Mouse (Mus musculus) intestine, embryonic 16.5 days (tissue): Measurements from ENCODE around the gene Pus1. TPM values are rescaled to one million over a fixed set of nuclear protein-coding genes. Genes with fewer than 3 reads are reported as not detected.

ENCODE experiments used
- ATAC-seq: fragments of 200-750 bp; cut with Nextera tagmentation; 2 replicates; pipeline ENCODE4 v1.8.0; 2017; ENCODE audit warnings: moderate TSS enrichment, moderate library complexity
- H3K27ac ChIP-seq: fragments of 300-500 bp; sonication (generic); 2 replicates; pipeline ENCODE4 v1.5.1; 2014; ENCODE audit warnings: mild to moderate bottlenecking, low read length
- H3K27me3 ChIP-seq: fragments of 300-500 bp; sonication (generic); replicated peaks from 2 replicates; pipeline ENCODE4 v1.6.1; 2014; ENCODE audit warnings: low read length, control low read depth, mixed read lengths; ENCODE audit not compliant: control insufficient read depth, insufficient read depth
- H3K36me3 ChIP-seq: fragments of 300-500 bp; sonication (generic); 2 replicates; pipeline ENCODE4 v1.6.1; 2014; ENCODE audit warnings: low read length, control low read depth; ENCODE audit not compliant: control insufficient read depth, insufficient read depth
- H3K4me1 ChIP-seq: fragments of 300-500 bp; sonication (generic); 2 replicates; pipeline ENCODE4 v1.6.1; 2014; ENCODE audit warnings: low read length, control low read depth, mixed read lengths; ENCODE audit not compliant: control insufficient read depth, insufficient read depth
- H3K4me2 ChIP-seq: fragments of 300-500 bp; sonication (generic); 2 replicates; pipeline ENCODE4 v1.6.1; 2014; ENCODE audit warnings: low read depth, low read length, control low read depth
- H3K4me3 ChIP-seq: fragments of 300-500 bp; sonication (generic); 2 replicates; pipeline ENCODE4 v1.5.1; 2014; ENCODE audit warnings: mild to moderate bottlenecking, low read length
- H3K9ac ChIP-seq: fragments of 300-500 bp; sonication (generic); 2 replicates; pipeline ENCODE4 v1.6.1; 2014; ENCODE audit warnings: low read depth, low read length
- H3K9me3 ChIP-seq: fragments of 300-500 bp; sonication (generic); 2 replicates; pipeline ENCODE4 v1.6.1; 2016; ENCODE audit warnings: low read length, control low read depth; ENCODE audit not compliant: control insufficient read depth
- WGBS: fragments of 180-500 bp; shearing (Covaris S2); extraction: QIAGEN DNeasy Blood & Tissue Kit; methylation state at CpG from one replicate; pipeline ENCODE4 v1.1.7; 2014; 5-methylcytosine and 5-hydroxymethylcytosine counted together
- polyA plus RNA-seq: library from polyadenylated mRNA; unstranded; fragments of >200 nt; fragmentation: Nextera tagmentation; extraction: Ambion mirVana; gene quantifications from 2 replicates; pipeline ENCODE4 v1.2.1, GENCODE M21; 2015

Gene Pus1
- polyA plus RNA-seq, 1 experiment from 2014 or later, result 66.8 TPM

GRCm38 (mm10) chr5:110786081-110786835 is 5.8 kb upstream of the Pus1 start:
- H3K36me3 ChIP-seq, result peaks cover 26% of the 10 kb centered on the region
- H3K27me3 ChIP-seq, result no peaks in the 10 kb centered on the region
- H3K4me1 ChIP-seq, result no peaks in the 10 kb centered on the region
- no peak overlapping the region for H3K4me2 ChIP-seq
- no peaks in the 10 kb centered on the region for H3K9me3 ChIP-seq
- 73% methylated on average over 11 of the region's 11 CpGs for WGBS
- no peak overlapping the region for H3K9ac ChIP-seq
- peak; percentile 47 for ATAC-seq
- H3K4me3 ChIP-seq, result no peak overlapping the region
- no peak overlapping the region for H3K27ac ChIP-seq

DNA sequence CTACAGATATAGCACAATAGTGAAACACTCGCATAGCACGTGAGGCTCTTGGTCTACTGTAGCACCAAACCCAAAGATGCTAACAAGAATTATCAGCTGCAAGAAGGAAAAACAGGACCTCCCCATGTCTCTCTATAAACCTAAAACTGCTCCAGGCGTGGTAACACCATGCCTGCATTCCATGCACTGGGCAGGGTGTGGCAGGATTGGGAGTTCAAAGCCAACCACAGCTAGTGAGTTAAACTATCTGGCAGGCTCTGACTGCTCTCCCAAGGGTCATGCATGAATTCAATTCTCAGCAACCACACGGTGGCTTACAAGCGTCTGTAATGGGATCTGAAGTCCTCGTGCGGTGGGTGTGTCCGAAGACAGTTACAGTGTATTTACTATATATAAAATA is 2.7 kb upstream of the Pus1 start:
- H3K4me1 ChIP-seq, result 0 out of 2 replicates have a peak, but pooled peaks cover 9% of the 10 kb centered on the region
- no peaks in the 10 kb centered on the region for H3K9me3 ChIP-seq
- H3K27me3 ChIP-seq, result no peaks in the 10 kb centered on the region
- peaks cover 11% of the 10 kb centered on the region for H3K36me3 ChIP-seq
- no peak overlapping the region for H3K9ac ChIP-seq
- no peak overlapping the region for H3K4me2 ChIP-seq
- H3K27ac ChIP-seq, result no peak overlapping the region
- no peak for ATAC-seq
- no peak overlapping the region for H3K4me3 ChIP-seq
- WGBS, result 66% methylated on average over 8 of the region's 8 CpGs

DNA sequence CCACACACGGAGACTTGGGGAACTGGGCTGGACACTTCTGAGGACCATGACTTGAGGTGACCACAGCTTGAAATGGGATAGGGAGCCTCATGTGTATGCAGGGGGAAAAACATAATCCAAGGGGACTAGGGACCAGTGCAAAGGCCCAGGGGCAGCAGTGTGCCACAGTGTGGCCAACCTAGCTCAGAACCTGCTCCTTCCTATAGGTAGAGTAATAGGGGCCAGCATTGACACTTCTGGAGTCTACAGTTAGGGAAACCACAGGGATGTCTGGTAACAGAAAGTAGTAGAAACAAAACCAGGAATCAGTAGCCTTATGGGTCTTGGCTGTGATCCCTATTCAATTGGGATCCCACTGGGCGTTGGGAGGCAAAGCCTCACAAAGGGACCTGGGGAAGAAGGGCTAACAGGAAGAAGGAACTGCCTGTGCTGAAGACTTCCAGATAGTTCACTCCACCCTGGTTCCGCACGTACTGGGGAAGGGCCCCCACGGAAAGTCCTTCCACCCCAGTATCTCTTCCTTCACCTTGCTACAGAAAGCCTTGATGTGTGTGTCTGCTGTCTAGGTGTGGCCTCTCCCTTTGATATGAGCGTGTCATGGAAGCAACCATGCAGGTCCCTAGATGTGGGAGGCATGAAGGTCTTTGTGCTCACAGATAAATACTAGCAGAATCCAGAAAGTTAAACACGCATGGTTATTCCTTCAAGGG is 1.2 kb upstream of the Pus1 start:
- ATAC-seq, result no peak; the same call in 1 of the 2 replicates
- Histone ChIP-seq H3K27ac (no peak overlapping the region), H3K9me3 (no peaks in the 10 kb centered on the region), H3K9ac (no peak overlapping the region), H3K4me2 (no peak overlapping the region), H3K4me3 (no peak overlapping the region), H3K27me3 (no peaks in the 10 kb centered on the region), H3K36me3 (0 out of 2 replicates have a peak, but pooled peaks cover 6% of the 10 kb centered on the region), H3K4me1 (0 out of 2 replicates have a peak, but pooled peaks cover 9% of the 10 kb centered on the region)
- 85% methylated on average over 7 of the region's 7 CpGs for WGBS

DNA sequence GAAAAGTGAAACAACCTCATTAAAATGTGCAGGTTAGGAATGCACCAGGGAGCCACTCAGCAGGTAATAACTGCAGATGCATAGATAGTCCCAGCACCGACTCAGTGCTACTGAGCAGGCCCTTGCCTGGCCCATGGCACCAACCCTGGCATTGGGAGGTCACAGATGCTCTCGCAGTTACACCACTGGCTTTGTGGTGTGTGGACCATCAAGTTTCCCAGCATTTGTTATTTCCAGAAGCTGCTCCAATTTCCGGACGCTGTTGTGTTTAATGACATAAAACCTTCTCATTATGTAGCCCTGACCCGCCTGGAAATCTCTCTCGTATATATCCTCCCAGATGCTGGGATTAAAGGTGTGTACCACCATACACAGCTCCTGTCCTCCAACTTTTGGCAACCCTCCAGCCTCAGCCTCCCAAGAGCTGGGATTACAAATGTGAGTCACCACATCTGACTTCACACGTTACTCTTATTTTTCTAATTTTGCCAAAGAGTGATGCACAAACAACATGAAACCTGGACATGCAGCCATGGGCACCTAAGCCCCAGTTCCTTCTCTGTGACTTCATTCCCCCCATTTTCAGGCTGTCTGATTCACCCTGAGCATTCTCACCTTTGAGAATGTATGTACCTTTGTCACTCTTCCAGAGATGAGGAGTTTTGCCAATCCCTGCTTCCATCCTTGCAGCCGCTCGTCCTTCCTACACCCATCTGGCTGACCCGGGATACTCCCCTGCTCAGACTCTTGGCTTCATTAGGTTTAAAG is 486 bp upstream of the Pus1 start:
- Histone ChIP-seq H3K36me3 (peaks cover 9% of the 10 kb centered on the region; the same call in 1 of the 2 replicates), H3K9me3 (no peaks in the 10 kb centered on the region), H3K4me3 (peak overlapping the region; percentile 82), H3K9ac (peak overlapping the region; percentile 88), H3K4me1 (0 out of 2 replicates have a peak, but pooled peaks cover 9% of the 10 kb centered on the region), H3K27ac (peak overlapping the region; percentile 17), H3K4me2 (peak overlapping the region; percentile 87), H3K27me3 (no peaks in the 10 kb centered on the region)
- ATAC-seq, result no peak; the same call in 1 of the 2 replicates
- WGBS, result 55% methylated on average over 10 of the region's 10 CpGs

DNA sequence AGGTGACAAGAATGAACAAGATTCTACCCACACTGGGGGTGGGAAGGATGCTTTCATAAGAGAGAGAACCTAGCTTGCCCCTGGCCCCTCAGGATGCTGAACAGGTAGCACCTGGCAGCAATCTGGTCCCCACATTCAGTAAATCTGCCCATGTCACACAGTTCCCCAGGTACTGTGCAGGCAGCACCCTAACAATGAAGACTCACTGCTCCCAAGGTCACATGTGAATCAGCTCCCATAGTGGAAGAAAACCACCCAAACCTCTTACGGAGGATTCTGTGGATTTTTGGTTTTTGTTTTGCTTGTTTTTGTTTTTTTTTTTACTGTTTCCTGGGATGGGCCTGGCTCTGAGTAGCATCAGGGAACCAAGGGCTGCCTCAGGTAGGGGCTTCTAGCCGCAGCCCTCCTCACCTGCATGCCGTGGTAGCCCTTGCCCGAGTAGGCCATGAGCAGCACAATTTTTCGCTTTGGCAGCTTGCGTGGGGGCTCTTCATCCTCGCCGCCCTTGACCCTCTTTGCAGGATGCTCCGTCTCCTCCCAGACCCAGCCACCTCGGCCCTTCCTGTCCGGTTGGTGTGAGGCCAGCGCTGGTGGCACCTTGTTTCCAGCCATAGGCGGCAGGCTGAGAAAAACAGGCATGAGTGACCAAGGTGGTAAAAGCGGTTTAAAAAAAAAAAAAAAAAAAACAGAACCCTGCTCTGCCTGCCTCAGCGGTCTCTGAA is 1.0 kb downstream of the Pus1 start:
- no peaks in the 10 kb centered on the region for H3K9me3 ChIP-seq
- H3K4me2 ChIP-seq, result peak overlapping the region; percentile 87
- no peak overlapping the region for H3K27ac ChIP-seq
- WGBS, result 13% methylated on average over 15 of the region's 15 CpGs
- no peak for ATAC-seq
- H3K4me3 ChIP-seq, result peak overlapping the region; percentile 82
- peaks cover 11% of the 10 kb centered on the region; the same call in 1 of the 2 replicates for H3K4me1 ChIP-seq
- H3K36me3 ChIP-seq, result peaks cover 20% of the 10 kb centered on the region
- peak overlapping the region; percentile 88 for H3K9ac ChIP-seq
- no peaks in the 10 kb centered on the region for H3K27me3 ChIP-seq

GRCm38 (mm10) chr5:110778263-110778662 is 2.2 kb downstream of the Pus1 start:
- Histone ChIP-seq H3K36me3 (peaks cover 31% of the 10 kb centered on the region), H3K27ac (no peak overlapping the region), H3K4me3 (no peak overlapping the region), H3K4me1 (peaks cover 12% of the 10 kb centered on the region; the same call in 1 of the 2 replicates), H3K9ac (no peak overlapping the region), H3K4me2 (no peak overlapping the region), H3K27me3 (no peaks in the 10 kb centered on the region), H3K9me3 (no peaks in the 10 kb centered on the region)
- ATAC-seq, result no peak
- WGBS, result 89% methylated on average over 12 of the region's 12 CpGs

GRCm38 (mm10) chr5:110776141-110776540 is 4.3 kb downstream of the Pus1 start:
- H3K4me1 ChIP-seq, result peaks cover 12% of the 10 kb centered on the region; the same call in 1 of the 2 replicates
- no peak overlapping the region for H3K4me2 ChIP-seq
- peaks cover 31% of the 10 kb centered on the region for H3K36me3 ChIP-seq
- H3K9me3 ChIP-seq, result no peaks in the 10 kb centered on the region
- H3K27me3 ChIP-seq, result no peaks in the 10 kb centered on the region
- no peak overlapping the region for H3K27ac ChIP-seq
- no peak overlapping the region for H3K9ac ChIP-seq
- ATAC-seq, result no peak
- no peak overlapping the region for H3K4me3 ChIP-seq
- 87% methylated on average over 2 of the region's 2 CpGs for WGBS

DNA sequence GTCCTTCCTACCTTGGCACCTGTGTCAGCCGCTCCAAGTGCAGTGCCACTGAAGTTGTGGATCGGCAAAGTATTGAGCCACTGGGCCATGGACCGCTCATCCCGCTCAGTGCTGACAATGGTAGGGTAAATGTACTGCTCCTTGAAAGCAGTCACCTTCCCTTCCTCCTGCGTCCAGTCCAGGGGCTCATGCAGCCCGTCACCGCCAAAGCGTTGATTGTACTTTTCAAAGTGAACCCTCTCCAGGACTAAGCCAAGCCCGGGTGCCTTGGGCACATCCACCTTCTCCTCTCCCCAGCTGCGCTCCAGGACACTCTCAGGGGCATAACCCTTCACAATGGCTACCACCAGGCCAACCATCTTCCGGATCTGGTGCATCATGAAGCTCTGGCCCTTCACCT is 5.9 kb downstream of the Pus1 start:
- H3K4me3 ChIP-seq, result no peak overlapping the region
- peaks cover 31% of the 10 kb centered on the region for H3K36me3 ChIP-seq
- H3K27me3 ChIP-seq, result no peaks in the 10 kb centered on the region
- H3K27ac ChIP-seq, result no peak overlapping the region
- H3K9me3 ChIP-seq, result no peaks in the 10 kb centered on the region
- H3K4me2 ChIP-seq, result no peak overlapping the region; the same call in 1 of the 2 replicates
- no peak overlapping the region for H3K9ac ChIP-seq
- 92% methylated on average over 11 of the region's 11 CpGs for WGBS
- peaks cover 7% of the 10 kb centered on the region; the same call in 1 of the 2 replicates for H3K4me1 ChIP-seq
- no peak for ATAC-seq
